Mouse (Mus musculus): ENCODE results near the gene Rhof.

The Rhof gene

DNA sequence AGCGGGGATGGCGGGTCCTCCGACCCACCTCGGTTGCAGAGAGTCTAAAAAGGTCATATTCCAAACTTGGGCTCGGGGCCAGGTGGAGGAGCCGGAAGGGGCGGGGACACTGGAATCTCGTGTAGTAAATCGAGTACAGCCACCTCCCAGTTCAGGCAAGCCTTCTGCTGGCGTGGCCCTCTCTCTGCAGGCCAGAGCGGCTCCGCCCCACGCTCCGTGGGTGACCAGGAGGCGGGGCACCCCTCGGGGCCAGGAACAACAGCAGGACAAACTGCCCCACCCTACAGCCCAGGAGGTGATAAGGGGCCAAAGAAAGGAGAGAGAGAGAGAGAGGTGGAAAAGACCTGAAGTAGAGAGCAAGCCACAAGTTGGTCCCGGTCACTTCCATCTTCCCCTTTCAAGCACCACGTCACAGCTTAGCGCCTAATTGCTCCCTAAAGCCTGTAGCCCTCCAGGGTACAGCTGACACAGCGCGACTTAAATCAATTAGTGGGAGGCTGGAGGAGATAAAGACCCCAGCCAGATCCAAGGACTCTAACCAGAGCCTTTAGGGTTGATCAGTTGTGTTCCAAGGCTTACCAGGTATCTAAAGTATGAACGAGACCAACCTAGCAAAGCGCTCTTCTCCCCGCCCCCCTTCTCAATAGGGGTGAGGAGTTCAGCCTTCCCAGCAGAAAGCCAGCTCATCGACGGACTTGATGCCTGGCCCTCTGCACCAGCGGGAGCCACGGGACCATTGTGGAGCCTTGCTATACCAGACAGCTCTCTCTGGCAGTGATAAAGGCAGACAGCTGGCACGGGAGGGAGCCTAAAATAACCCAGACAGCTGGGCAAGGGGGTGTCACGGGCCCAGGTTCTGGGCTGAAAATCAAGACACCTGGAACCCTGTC lies 3.2 kb upstream of the Rhof start:
- in situ Hi-C loops (cut with MseI, MboI): no loop called here

- in situ Hi-C loops (cut with MseI, MboI): no loop called here
Measured at GRCm38 (mm10) chr5:123134875-123135382, 2.4 kb upstream of the Rhof start.

- in situ Hi-C loops (cut with MseI, MboI): no loop called here
Measured at GRCm38 (mm10) chr5:123134186-123134874, 1.8 kb upstream of the Rhof start.

GRCm38 (mm10) chr5:123133784-123134143 lies 1.3 kb upstream of the Rhof start:
- in situ Hi-C loops (cut with MseI, MboI): no loop called here

DNA sequence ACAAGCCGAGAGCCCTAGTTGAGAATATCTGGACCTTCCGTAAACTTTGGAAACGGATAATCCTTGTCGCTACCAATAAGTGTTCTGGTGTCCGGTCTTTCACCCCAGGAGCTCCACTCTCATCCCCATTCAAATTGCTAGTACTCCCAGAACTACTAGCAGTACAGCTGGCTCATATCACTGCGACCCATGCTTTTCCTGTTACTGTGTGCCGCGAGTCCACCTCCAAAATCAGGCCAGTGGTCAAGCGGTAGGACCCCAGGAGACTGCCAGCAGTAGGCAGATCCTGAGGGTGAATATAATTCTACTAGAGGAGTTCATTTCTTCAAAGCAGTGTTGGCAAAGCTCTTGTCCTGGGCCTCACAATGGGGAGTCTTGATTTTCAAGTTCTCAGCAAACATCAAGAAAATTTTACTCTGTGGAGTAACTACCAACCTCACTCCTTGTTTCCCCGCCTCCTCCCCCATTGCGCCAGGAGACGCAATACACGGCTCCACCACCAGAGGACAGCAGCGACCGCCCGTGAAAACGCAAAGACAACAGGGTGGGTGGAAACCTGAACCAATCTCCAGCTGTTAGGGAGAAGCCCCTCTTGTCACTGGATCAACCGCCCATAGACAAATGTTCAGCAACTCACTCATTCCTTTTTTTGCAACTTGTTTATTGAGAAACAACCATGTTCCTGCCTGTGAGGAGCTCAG lies 741 bp upstream of the Rhof start:
- in situ Hi-C loops (cut with MseI, MboI): no loop called here

DNA sequence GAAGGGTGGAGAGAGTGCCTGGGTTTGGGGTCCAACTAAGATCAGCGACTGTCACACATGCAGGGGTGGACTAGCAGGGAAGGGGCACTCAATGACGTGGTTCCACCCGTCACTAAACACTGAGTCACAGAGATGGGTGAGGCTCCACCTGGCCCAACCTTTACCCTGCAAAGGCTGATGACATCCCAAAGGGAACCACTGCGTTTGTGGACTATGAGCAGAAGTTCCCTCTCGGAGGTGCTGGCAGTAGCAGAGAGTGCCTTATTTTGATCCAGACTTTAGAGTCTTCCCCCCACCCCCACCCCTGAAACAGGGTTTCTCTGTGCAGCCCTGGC lies 1.7 kb downstream of the Rhof start:
- in situ Hi-C loops (cut with MseI, MboI): no loop called here

GRCm38 (mm10) chr5:123130030-123130813 lies 2.3 kb downstream of the Rhof start:
- in situ Hi-C loops (cut with MseI, MboI): no loop called here

- in situ Hi-C loops (cut with MseI, MboI): no loop called here
Measured at GRCm38 (mm10) chr5:123129170-123129757, 3.2 kb downstream of the Rhof start.

GRCm38 (mm10) chr5:123128426-123129169 lies 3.9 kb downstream of the Rhof start:
- in situ Hi-C loops (cut with MseI, MboI): no loop called here

GRCm38 (mm10) chr5:123127031-123127430 lies 5.5 kb downstream of the Rhof start:
- in situ Hi-C loops (cut with MseI, MboI): no loop called here

- in situ Hi-C loops (cut with MseI, MboI): no loop called here
Measured at GRCm38 (mm10) chr5:123125638-123126406, 6.7 kb downstream of the Rhof start.

- in situ Hi-C loops (cut with MseI, MboI): no loop called here
Measured at GRCm38 (mm10) chr5:123125105-123125504, 7.4 kb downstream of the Rhof start.

DNA sequence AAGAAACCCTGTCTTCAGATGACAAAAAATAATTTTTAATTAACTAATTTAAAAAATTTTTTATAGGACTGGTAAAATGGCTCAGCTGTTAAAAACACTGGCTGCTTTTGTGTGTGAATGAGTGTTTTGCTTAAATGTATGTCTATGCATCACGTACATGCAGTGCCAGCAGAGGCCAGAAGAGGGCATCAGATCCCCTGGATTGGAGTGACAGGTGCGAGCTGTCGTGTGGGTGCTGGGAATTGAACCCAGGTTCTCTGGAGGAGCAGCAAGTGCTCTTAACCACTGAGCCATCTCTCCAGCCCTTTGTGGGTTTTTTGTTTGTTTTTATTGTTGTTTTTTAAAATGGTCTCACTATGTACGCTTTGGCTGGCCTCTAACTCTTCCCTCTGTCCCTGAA lies 10.3 kb downstream of the Rhof start:
- in situ Hi-C loops (cut with MseI, MboI): loop anchor here (5.0 kb wide), 1 partner anchor 35 kb away; no protein-coding TSS in a partner anchor

GRCm38 (mm10) chr5:123120624-123121215 lies 11.8 kb downstream of the Rhof start:
- in situ Hi-C loops (cut with MseI, MboI): loop anchor here (5.0 kb wide), 1 partner anchor 37 kb away; no protein-coding TSS in a partner anchor

- in situ Hi-C loops (cut with MseI, MboI): loop anchor here in 1 of 2 experiments (10.0 kb wide), 1 partner anchor 54 kb away; the partner anchor contains the start of gene Tmem120b
Measured at GRCm38 (mm10) chr5:123118826-123119225, 13.7 kb downstream of the Rhof start.

- in situ Hi-C loops (cut with MseI, MboI): loop anchor here in 1 of 2 experiments (10.0 kb wide), 1 partner anchor 53 kb away; the partner anchor contains the start of gene Tmem120b
Measured at GRCm38 (mm10) chr5:123117773-123118172, 14.7 kb downstream of the Rhof start.

DNA sequence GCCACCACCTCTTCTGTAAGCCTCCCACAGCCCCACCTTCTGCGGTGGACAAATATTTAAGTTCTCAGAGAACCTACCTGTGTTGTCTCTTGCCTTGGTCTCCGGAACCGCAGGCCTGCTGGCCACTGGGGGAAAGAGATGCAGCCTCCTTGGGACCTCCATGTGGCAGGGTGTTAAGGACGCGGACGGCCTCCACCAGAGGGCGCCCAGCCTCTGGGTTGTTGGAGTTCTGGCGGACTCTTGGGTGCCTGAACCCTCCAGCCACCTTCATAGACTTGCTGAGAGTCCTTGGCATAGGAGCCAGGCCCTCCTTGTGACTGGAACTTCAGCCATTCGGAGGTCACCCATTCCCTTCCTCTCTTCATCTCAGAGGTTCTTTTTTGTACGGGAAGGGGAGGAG lies 15.2 kb downstream of the Rhof start:
- in situ Hi-C loops (cut with MseI, MboI): loop anchor here in 1 of 2 experiments (10.0 kb wide), 1 partner anchor 52 kb away; the partner anchor contains the start of gene Tmem120b

DNA sequence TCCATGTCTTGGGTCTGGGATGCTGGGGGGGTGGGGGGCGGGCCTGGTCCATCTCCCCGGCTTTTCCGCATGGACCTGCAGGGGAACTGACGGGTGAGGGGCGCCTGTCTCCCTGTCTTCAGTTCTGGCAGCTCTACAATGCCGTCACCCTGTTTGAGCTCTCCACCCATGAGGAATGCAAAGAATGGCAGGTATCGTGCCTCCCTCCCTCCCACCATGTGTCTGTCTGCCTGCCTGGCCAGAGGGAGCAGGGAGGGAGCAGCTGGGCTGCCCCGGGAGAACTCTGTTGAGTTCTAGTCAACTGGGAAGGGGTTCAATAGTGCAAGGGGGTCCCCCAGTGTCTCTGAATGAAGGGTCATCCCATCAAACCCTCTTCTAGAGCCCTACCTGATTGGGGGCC lies 16.4 kb downstream of the Rhof start:
- in situ Hi-C loops (cut with MseI, MboI): loop anchor here in 1 of 2 experiments (10.0 kb wide), 1 partner anchor 51 kb away; the partner anchor contains the start of gene Tmem120b

Measured in mouse trophoblast stem cell (cell line).